Mouse (Mus musculus) bone marrow, adult 2 months (tissue): ENCODE data around the gene Cd3eap.

Experiments used
- CTCF ChIP-seq: fragments of 200-500 bp; IDR thresholded peaks from 2 replicates; pipeline ENCODE4 v1.5.1; 2011; ENCODE audit warnings: low read length, control low read depth; ENCODE audit not compliant: control insufficient read depth, insufficient read depth
- POLR2A ChIP-seq: fragments of 200-500 bp; IDR thresholded peaks from 2 replicates; pipeline ENCODE4 v1.6.1; 2011; ENCODE audit warnings: low read depth, mild to moderate bottlenecking, control low read depth, low read length, borderline replicate concordance; ENCODE audit not compliant: control insufficient read depth

- no peak for TF ChIP-seq POLR2A
- peak; percentile 96 for TF ChIP-seq CTCF
Observed at GRCm38 (mm10) chr7:19343210-19343808, 16.0 kb downstream of the Cd3eap start.
